Mouse (Mus musculus) liver, adult 2 months (tissue): ENCODE measurements at regions not wholly inside any gene's neighbourhood (a gene's known extent, or its start where the extent isn't known, plus 50 kb on each side); places are given as distances from the start of the nearest gene placed in this dataset.

ENCODE experiments used
- CTCF ChIP-seq: fragments of 200-500 bp; IDR thresholded peaks from 2 replicates; pipeline ENCODE4 v1.5.1; 2011; ENCODE audit warnings: low read depth, low read length, control low read depth
- POLR2A ChIP-seq: fragments of 200-500 bp; IDR thresholded peaks from 2 replicates; pipeline ENCODE4 v1.6.1; 2011; ENCODE audit warnings: low read length, control low read depth; ENCODE audit not compliant: insufficient read depth; ENCODE audit errors: extremely low read depth

- TF ChIP-seq CTCF (no peak), POLR2A (no peak)
These were observed 120.6 kb downstream of the Cth start for GRCm38 (mm10) chr3:157804307-157804706.
